Mouse (Mus musculus): ENCODE measurements around the gene Acvrl1.

Gene Acvrl1

GRCm38 (mm10) chr15:101128181-101129089 is at the start of gene Acvrl1:
TSS of gene Acvrl1 (plus strand) at chr15:101128522.
- no peak for DNase-seq (ENCODE audit: extremely low spot score, low read depth, low spot score)

DNA sequence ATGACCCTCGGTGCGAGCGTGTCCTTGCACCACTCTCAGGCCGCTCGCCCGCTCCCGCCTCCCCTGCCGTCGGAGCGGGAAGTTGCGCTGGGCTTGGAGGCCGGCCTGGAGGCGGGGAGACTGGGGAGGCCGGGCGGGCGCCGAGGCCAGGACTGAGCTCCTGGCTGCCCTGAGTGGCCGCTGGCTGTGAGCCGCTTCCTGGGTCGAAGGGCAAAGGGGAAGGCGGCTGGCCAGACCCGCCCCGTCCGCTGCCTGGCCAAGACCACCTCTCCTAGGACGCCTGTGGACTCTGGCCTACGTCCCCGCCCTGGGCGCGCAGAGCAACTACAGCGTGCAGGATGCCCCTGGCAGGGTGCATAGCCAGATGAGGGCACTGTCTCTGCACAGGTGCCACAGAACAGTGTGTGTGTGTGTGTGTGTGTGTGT is 49.6 kb upstream of the Acvrl1 start:
- no peak for DNase-seq (ENCODE audit: extremely low spot score, low read depth, low spot score)

DNA sequence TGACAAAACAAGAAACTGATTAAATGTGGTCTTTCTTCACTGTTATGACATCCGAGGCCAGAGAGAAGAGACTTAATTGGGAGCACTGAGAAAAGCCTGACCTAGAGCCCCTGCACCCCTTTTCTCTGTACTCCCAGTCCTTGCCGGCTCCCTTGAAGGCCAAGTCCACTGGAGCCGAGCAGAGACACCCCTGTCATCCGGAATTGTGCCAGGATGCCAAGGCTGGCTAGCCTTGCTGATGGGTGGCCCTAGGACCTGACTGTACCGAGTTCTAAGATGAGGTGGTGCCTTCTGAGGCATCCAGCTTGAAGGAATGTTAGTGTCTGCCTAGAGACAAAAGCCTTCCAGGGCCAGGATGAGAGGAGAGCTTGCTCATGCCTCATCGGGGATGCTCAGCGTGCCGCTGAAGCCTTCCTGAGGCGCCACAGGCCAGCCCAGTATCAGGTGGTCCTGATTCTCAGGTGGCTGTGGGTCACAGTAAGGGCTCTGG is 48.2 kb upstream of the Acvrl1 start:
- no peak for DNase-seq (ENCODE audit: extremely low spot score, low read depth, low spot score)

- no peak for DNase-seq (ENCODE audit: extremely low spot score, low read depth, low spot score)
These were observed 47.2 kb upstream of the Acvrl1 start for GRCm38 (mm10) chr15:101081035-101081548.

- DNase-seq (ENCODE audit: extremely low spot score, low read depth, low spot score): no peak
These were observed 46.1 kb upstream of the Acvrl1 start for GRCm38 (mm10) chr15:101082236-101082635.

GRCm38 (mm10) chr15:101084499-101084898 is 43.8 kb upstream of the Acvrl1 start:
- DNase-seq (ENCODE audit: extremely low spot score, low read depth, low spot score): no peak

- DNase-seq (ENCODE audit: extremely low spot score, low read depth, low spot score): no peak
These were observed 41.9 kb upstream of the Acvrl1 start for GRCm38 (mm10) chr15:101086451-101086850.

DNA sequence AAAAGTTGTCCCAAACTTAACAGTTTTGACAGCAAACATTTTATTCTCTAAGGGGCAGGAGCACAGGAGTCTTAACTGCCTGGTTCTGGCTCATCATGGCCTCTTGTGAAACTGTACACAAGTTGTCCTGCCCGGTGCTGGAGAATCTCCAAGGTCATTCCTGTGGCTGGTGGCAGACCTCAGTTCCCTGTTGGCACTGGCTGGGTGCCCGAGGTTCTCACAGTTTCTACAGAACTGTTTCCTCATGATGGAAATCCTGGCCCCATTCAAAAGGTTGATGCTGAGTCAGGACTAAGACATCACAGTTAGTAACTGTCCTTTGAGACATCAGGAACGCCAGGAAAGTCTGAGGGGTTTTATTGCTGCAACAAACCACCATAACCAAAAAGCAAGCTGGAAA is 41.4 kb upstream of the Acvrl1 start:
- DNase-seq (ENCODE audit: extremely low spot score, low read depth, low spot score): no peak

DNA sequence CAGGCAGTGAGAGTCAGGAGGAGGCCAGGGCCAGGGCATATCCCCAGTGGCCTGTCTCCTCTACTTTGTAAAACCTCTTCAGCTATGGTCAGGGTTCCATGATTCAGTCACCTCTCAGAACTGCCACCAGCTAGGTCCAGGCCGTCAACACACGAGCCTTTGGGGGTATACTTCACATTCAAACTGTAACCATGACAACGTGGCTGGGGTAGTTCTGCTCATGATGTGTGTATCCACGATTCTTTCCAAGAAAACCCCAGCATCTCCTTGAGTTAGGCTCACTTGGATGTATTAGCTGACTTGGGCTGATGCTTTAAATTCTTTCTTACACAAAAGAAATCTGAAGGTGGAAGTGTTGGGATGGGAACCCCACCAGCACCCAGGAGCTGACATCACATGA is 40.0 kb upstream of the Acvrl1 start:
- DNase-seq (ENCODE audit: extremely low spot score, low read depth, low spot score): no peak

- DNase-seq (ENCODE audit: extremely low spot score, low read depth, low spot score): no peak
These were observed 36.8 kb upstream of the Acvrl1 start for GRCm38 (mm10) chr15:101091551-101091950.

DNA sequence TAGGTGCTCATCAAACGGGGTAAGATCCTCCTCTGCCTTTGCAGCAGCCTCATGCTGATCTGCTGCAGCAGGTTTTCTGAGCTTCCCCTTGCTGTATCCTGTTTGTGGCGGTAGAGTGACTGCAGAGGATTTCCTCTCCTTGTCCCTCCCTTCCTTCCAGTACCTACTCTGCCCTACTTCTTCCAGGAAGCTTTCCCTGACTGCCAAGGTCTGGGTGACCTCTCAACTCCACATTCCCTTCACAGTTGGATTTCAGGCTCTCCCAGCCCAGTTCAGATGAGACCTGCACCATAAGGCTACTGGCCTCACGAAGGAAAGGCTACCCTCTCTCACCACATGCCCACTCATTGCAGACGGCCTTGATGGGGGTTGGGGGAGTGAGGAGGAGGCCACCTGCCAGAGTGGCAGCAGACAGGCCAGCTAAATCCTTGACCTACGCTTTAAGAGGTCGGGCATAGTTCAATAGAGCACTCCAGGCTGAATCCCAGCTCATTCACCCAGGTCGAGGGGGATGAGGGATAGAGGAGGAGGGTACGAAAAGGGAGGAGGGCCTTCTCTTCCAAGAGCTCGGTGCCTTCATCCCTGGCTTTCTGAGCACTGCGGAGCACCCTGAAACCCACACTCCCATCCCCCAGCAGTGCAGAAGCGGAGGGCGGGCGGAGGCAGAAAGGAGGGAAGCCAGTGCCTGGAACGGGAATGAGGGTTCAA is 36.0 kb upstream of the Acvrl1 start:
- DNase-seq (ENCODE audit: extremely low spot score, low read depth, low spot score): no peak

- DNase-seq (ENCODE audit: extremely low spot score, low read depth, low spot score): no peak
These were observed 35.3 kb upstream of the Acvrl1 start for GRCm38 (mm10) chr15:101092829-101093648.

- no peak for DNase-seq (ENCODE audit: extremely low spot score, low read depth, low spot score)
These were observed 34.3 kb upstream of the Acvrl1 start for GRCm38 (mm10) chr15:101093988-101094387.

GRCm38 (mm10) chr15:101094979-101095378 is 33.3 kb upstream of the Acvrl1 start:
- no peak for DNase-seq (ENCODE audit: extremely low spot score, low read depth, low spot score)

- DNase-seq (ENCODE audit: extremely low spot score, low read depth, low spot score): no peak
These were observed 32.9 kb upstream of the Acvrl1 start for GRCm38 (mm10) chr15:101095392-101095791.

DNA sequence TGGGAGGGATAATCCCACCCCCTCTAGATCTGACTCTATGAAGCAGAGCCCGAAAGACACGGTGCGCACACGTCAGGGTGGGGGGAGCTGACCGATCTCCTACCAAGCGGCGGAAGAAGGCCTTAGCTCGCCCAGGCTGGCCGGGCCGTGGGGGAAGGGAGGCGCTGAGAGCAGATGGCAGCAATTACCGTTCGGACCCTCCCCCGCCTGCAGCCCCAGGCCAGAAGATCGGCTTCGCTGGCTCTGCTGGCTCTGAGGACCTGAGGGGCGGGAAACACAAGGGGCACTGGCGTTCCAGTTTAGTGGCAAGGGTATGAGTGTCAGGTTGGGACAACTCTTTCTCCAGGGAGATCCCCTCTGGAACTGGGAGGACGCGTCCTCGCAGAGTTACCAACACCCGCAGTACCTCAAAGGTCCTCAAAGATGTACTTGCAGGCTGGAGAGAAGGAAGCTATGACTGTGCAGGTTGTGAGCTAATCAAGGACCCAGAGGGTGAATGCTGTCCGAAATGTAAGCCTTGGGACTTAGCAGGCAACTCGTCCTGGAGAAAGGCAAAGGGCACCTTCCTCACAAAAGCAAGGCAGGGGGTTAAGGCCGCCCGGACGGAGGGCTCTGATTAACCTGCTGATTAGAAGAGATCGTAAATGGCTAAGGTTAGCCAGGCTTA is 30.2 kb upstream of the Acvrl1 start:
- DNase-seq (ENCODE audit: extremely low spot score, low read depth, low spot score): no peak

- DNase-seq (ENCODE audit: extremely low spot score, low read depth, low spot score): no peak
These were observed 27.3 kb upstream of the Acvrl1 start for GRCm38 (mm10) chr15:101100996-101101395.

GRCm38 (mm10) chr15:101103605-101104304 is 24.6 kb upstream of the Acvrl1 start:
- no peak for DNase-seq (ENCODE audit: extremely low spot score, low read depth, low spot score)

- no peak for DNase-seq (ENCODE audit: extremely low spot score, low read depth, low spot score)
These were observed 22.8 kb upstream of the Acvrl1 start for GRCm38 (mm10) chr15:101105496-101105994.

All from hindlimb bud, embryonic 11.5 days (tissue).